Mouse (Mus musculus): ENCODE results near the gene Trim7.

The Trim7 gene

GRCm38 (mm10) chr11:48822768-48823512, 3.0 kb upstream of the Trim7 start:
- in situ Hi-C loops (cut with MboI, MseI), result no loop called here

GRCm38 (mm10) chr11:48823536-48823972, 2.4 kb upstream of the Trim7 start:
- in situ Hi-C loops (cut with MboI, MseI), result no loop called here

GRCm38 (mm10) chr11:48824311-48824830, 1.6 kb upstream of the Trim7 start:
- in situ Hi-C loops (cut with MboI, MseI), result no loop called here

GRCm38 (mm10) chr11:48826752-48827096, 784 bp downstream of the Trim7 start:
- in situ Hi-C loops (cut with MboI, MseI), result loop anchor here (25.0 kb wide), 1 partner anchor 886 kb away; the partner anchor contains the start of gene Cnot6

- in situ Hi-C loops (cut with MboI, MseI), result loop anchor here (25.0 kb wide), 1 partner anchor 884 kb away; the partner anchor contains the start of gene Cnot6
Measured at GRCm38 (mm10) chr11:48827926-48828325, 2.0 kb downstream of the Trim7 start.

GRCm38 (mm10) chr11:48830279-48830678, 4.3 kb downstream of the Trim7 start:
- in situ Hi-C loops (cut with MboI, MseI), result loop anchor here (25.0 kb wide), 1 partner anchor 882 kb away; the partner anchor contains the start of gene Cnot6

- in situ Hi-C loops (cut with MboI, MseI), result loop anchor here (25.0 kb wide), 1 partner anchor 881 kb away; the partner anchor contains the start of gene Cnot6
Measured at GRCm38 (mm10) chr11:48831273-48831672, 5.3 kb downstream of the Trim7 start.

- in situ Hi-C loops (cut with MboI, MseI), result loop anchor here (25.0 kb wide), 1 partner anchor 879 kb away; the partner anchor contains the start of gene Cnot6
Measured at GRCm38 (mm10) chr11:48833078-48833730, 7.3 kb downstream of the Trim7 start.

- in situ Hi-C loops (cut with MboI, MseI), result loop anchor here (25.0 kb wide), 1 partner anchor 878 kb away; the partner anchor contains the start of gene Cnot6
Measured at GRCm38 (mm10) chr11:48833731-48834639, 8.0 kb downstream of the Trim7 start.

- in situ Hi-C loops (cut with MboI, MseI), result loop anchor here (25.0 kb wide), 1 partner anchor 876 kb away; the partner anchor contains the start of gene Cnot6
Measured at GRCm38 (mm10) chr11:48835923-48836322, 10.0 kb downstream of the Trim7 start.

GRCm38 (mm10) chr11:48836990-48837309, 11.0 kb downstream of the Trim7 start:
- in situ Hi-C loops (cut with MboI, MseI), result loop anchor here (25.0 kb wide), 1 partner anchor 875 kb away; the partner anchor contains the start of gene Cnot6

GRCm38 (mm10) chr11:48837310-48838180, 11.6 kb downstream of the Trim7 start:
- in situ Hi-C loops (cut with MboI, MseI), result loop anchor here (25.0 kb wide), 1 partner anchor 875 kb away; the partner anchor contains the start of gene Cnot6

- in situ Hi-C loops (cut with MboI, MseI), result loop anchor here (25.0 kb wide), 1 partner anchor 874 kb away; the partner anchor contains the start of gene Cnot6
Measured at GRCm38 (mm10) chr11:48838181-48838797, 12.3 kb downstream of the Trim7 start.

- in situ Hi-C loops (cut with MboI, MseI), result loop anchor here (25.0 kb wide), 1 partner anchor 873 kb away; the partner anchor contains the start of gene Cnot6
Measured at GRCm38 (mm10) chr11:48838879-48839680, 13.1 kb downstream of the Trim7 start.

- in situ Hi-C loops (cut with MboI, MseI), result loop anchor here (25.0 kb wide), 1 partner anchor 871 kb away; the partner anchor contains the start of gene Cnot6
Measured at GRCm38 (mm10) chr11:48840805-48841204, 14.9 kb downstream of the Trim7 start.

GRCm38 (mm10) chr11:48841213-48841612, 15.3 kb downstream of the Trim7 start:
- in situ Hi-C loops (cut with MboI, MseI), result loop anchor here (25.0 kb wide), 1 partner anchor 871 kb away; the partner anchor contains the start of gene Cnot6

GRCm38 (mm10) chr11:48842378-48842792, 16.4 kb downstream of the Trim7 start:
- in situ Hi-C loops (cut with MboI, MseI), result loop anchor here (25.0 kb wide), 1 partner anchor 870 kb away; the partner anchor contains the start of gene Cnot6

- in situ Hi-C loops (cut with MboI, MseI), result loop anchor here (25.0 kb wide), 1 partner anchor 869 kb away; the partner anchor contains the start of gene Cnot6
Measured at GRCm38 (mm10) chr11:48843202-48843601, 17.3 kb downstream of the Trim7 start.

All from regulatory T cell (primary cell).